Mouse (Mus musculus) embryonic facial prominence, embryonic 12.5 days (tissue): ENCODE results near the gene Ptpdc1. TPM values are rescaled to one million over a fixed set of nuclear protein-coding genes. Genes with fewer than 3 reads are reported as not detected.

Experiments used
- ATAC-seq: fragments of 200-750 bp; cut with Nextera tagmentation; 2 replicates; pipeline ENCODE4 v1.8.0; 2017; ENCODE audit not compliant: insufficient number of reproducible peaks, insufficient read depth, low FRiP score, low TSS enrichment
- H3K27ac ChIP-seq: fragments of 300-500 bp; sonication (generic); 2 replicates; pipeline ENCODE4 v1.5.1; 2016; ENCODE audit warnings: mild to moderate bottlenecking
- H3K27me3 ChIP-seq: fragments of 300-500 bp; sonication (generic); 2 replicates; pipeline ENCODE4 v1.6.1; 2016; ENCODE audit warnings: mild to moderate bottlenecking, moderate library complexity
- H3K36me3 ChIP-seq: fragments of 300-500 bp; sonication (generic); 2 replicates; pipeline ENCODE4 v1.6.1; 2016; ENCODE audit warnings: mild to moderate bottlenecking
- H3K4me1 ChIP-seq: fragments of 300-500 bp; sonication (generic); 2 replicates; pipeline ENCODE4 v1.6.1; 2016
- H3K4me2 ChIP-seq: fragments of 300-500 bp; sonication (generic); replicated peaks from 2 replicates; pipeline ENCODE4 v1.6.1; 2016; ENCODE audit warnings: mild to moderate bottlenecking, moderate library complexity
- H3K4me3 ChIP-seq: fragments of 300-500 bp; sonication (generic); 2 replicates; pipeline ENCODE4 v1.5.1; 2016; ENCODE audit warnings: mild to moderate bottlenecking
- H3K9ac ChIP-seq: fragments of 300-500 bp; sonication (generic); 2 replicates; pipeline ENCODE4 v1.6.1; 2016; ENCODE audit warnings: mild to moderate bottlenecking, moderate library complexity
- H3K9me3 ChIP-seq: fragments of 300-500 bp; sonication (generic); 2 replicates; pipeline ENCODE4 v1.6.1; 2016; ENCODE audit warnings: mild to moderate bottlenecking, moderate library complexity
- WGBS: fragments of 180-500 bp; shearing (Covaris S2); methylation state at CpG from one replicate; pipeline ENCODE4 v1.1.7; 2016; 5-methylcytosine and 5-hydroxymethylcytosine counted together
- polyA plus RNA-seq: library from polyadenylated mRNA; unstranded; fragments of >200 nt; fragmentation: Nextera tagmentation; extraction: Ambion mirVana; gene quantifications from 2 replicates; pipeline ENCODE4 v1.2.1, GENCODE M21; 2016

The Ptpdc1 gene
- polyA plus RNA-seq, 1 experiment from 2014 or later = 25.3 TPM

- Histone ChIP-seq H3K36me3 (peaks cover 34% of the 10 kb centered on the region), H3K4me3 (no peak overlapping the region), H3K4me1 (no peaks in the 10 kb centered on the region), H3K27me3 (no peaks in the 10 kb centered on the region), H3K27ac (no peak overlapping the region), H3K9ac (no peak overlapping the region), H3K4me2 (no peak overlapping the region), H3K9me3 (no peaks in the 10 kb centered on the region)
- ATAC-seq = no peak
- 64% methylated on average over 10 of the region's 10 CpGs for WGBS
Observed at GRCm38 (mm10) chr13:48582688-48583379, 42.6 kb downstream of the Ptpdc1 start.

GRCm38 (mm10) chr13:48578616-48579015 is 46.8 kb downstream of the Ptpdc1 start:
- WGBS = 73% methylated on average over 4 of the region's 4 CpGs
- ATAC-seq = no peak
- H3K27ac ChIP-seq = no peak overlapping the region
- H3K36me3 ChIP-seq = peaks cover 20% of the 10 kb centered on the region; the same call in 1 of the 2 replicates
- H3K4me3 ChIP-seq = no peak overlapping the region
- no peaks in the 10 kb centered on the region for H3K9me3 ChIP-seq
- H3K27me3 ChIP-seq = no peaks in the 10 kb centered on the region
- H3K9ac ChIP-seq = no peak overlapping the region
- H3K4me1 ChIP-seq = peaks cover 6% of the 10 kb centered on the region; the same call in 1 of the 2 replicates
- no peak overlapping the region for H3K4me2 ChIP-seq

- Histone ChIP-seq H3K9me3 (no peaks in the 10 kb centered on the region), H3K27me3 (no peaks in the 10 kb centered on the region), H3K36me3 (peaks cover 20% of the 10 kb centered on the region; the same call in 1 of the 2 replicates), H3K4me1 (peaks cover 6% of the 10 kb centered on the region; the same call in 1 of the 2 replicates), H3K4me3 (no peak overlapping the region), H3K9ac (no peak overlapping the region), H3K4me2 (no peak overlapping the region), H3K27ac (no peak overlapping the region)
- WGBS = 70% methylated on average over 11 of the region's 11 CpGs
- no peak for ATAC-seq
Observed at GRCm38 (mm10) chr13:48577836-48578235, 47.6 kb downstream of the Ptpdc1 start.

- no peak for ATAC-seq
- Histone ChIP-seq H3K4me2 (no peak overlapping the region), H3K9me3 (no peaks in the 10 kb centered on the region), H3K36me3 (peaks cover 13% of the 10 kb centered on the region; the same call in 1 of the 2 replicates), H3K27me3 (no peaks in the 10 kb centered on the region), H3K27ac (no peak overlapping the region), H3K4me1 (peaks cover 6% of the 10 kb centered on the region; the same call in 1 of the 2 replicates), H3K9ac (no peak overlapping the region; the same call in 1 of the 2 replicates), H3K4me3 (no peak overlapping the region)
- 69% methylated on average over 6 of the region's 6 CpGs for WGBS
Observed at GRCm38 (mm10) chr13:48577007-48577406, 48.5 kb downstream of the Ptpdc1 start.

- H3K4me3 ChIP-seq = no peak overlapping the region
- ATAC-seq = no peak
- no peaks in the 10 kb centered on the region for H3K27me3 ChIP-seq
- H3K9me3 ChIP-seq = no peaks in the 10 kb centered on the region
- 62% methylated on average over 6 of the region's 6 CpGs for WGBS
- H3K4me1 ChIP-seq = peaks cover 6% of the 10 kb centered on the region; the same call in 1 of the 2 replicates
- no peak overlapping the region for H3K9ac ChIP-seq
- no peak overlapping the region for H3K27ac ChIP-seq
- peaks cover 13% of the 10 kb centered on the region; the same call in 1 of the 2 replicates for H3K36me3 ChIP-seq
- no peak overlapping the region for H3K4me2 ChIP-seq
Observed at GRCm38 (mm10) chr13:48574718-48575117, 50.7 kb downstream of the Ptpdc1 start.

GRCm38 (mm10) chr13:48573525-48574355 is 51.7 kb downstream of the Ptpdc1 start:
- no peak for ATAC-seq
- WGBS = 49% methylated on average over 19 of the region's 19 CpGs
- Histone ChIP-seq H3K4me2 (no peak overlapping the region), H3K4me1 (peaks cover 6% of the 10 kb centered on the region; the same call in 1 of the 2 replicates), H3K27ac (no peak overlapping the region), H3K9me3 (no peaks in the 10 kb centered on the region), H3K36me3 (peaks cover 11% of the 10 kb centered on the region; the same call in 1 of the 2 replicates), H3K27me3 (no peaks in the 10 kb centered on the region), H3K9ac (no peak overlapping the region), H3K4me3 (no peak overlapping the region)

- Histone ChIP-seq H3K9ac (no peak overlapping the region), H3K36me3 (0 out of 2 replicates have a peak, but pooled peaks cover 1% of the 10 kb centered on the region), H3K4me2 (no peak overlapping the region), H3K27me3 (no peaks in the 10 kb centered on the region), H3K4me3 (no peak overlapping the region), H3K27ac (no peak overlapping the region), H3K9me3 (no peaks in the 10 kb centered on the region), H3K4me1 (peaks cover 6% of the 10 kb centered on the region; the same call in 1 of the 2 replicates)
- no peak for ATAC-seq
- 76% methylated on average over 1 of the region's 1 CpGs for WGBS
Observed at GRCm38 (mm10) chr13:48572127-48572526, 53.3 kb downstream of the Ptpdc1 start.

- Histone ChIP-seq H3K9me3 (no peaks in the 10 kb centered on the region), H3K4me1 (peaks cover 8% of the 10 kb centered on the region; the same call in 1 of the 2 replicates), H3K4me3 (no peak overlapping the region), H3K36me3 (no peaks in the 10 kb centered on the region), H3K27ac (no peak overlapping the region), H3K4me2 (no peak overlapping the region), H3K9ac (no peak overlapping the region), H3K27me3 (no peaks in the 10 kb centered on the region)
- no peak for ATAC-seq
- 66% methylated on average over 5 of the region's 5 CpGs for WGBS
Observed at GRCm38 (mm10) chr13:48571298-48571697, 54.2 kb downstream of the Ptpdc1 start.

- H3K4me2 ChIP-seq = no peak overlapping the region
- H3K4me1 ChIP-seq = peaks cover 9% of the 10 kb centered on the region; the same call in 1 of the 2 replicates
- ATAC-seq = no peak
- H3K9ac ChIP-seq = no peak overlapping the region
- no peaks in the 10 kb centered on the region for H3K27me3 ChIP-seq
- no peaks in the 10 kb centered on the region for H3K36me3 ChIP-seq
- WGBS = 85% methylated on average over 5 of the region's 5 CpGs
- H3K9me3 ChIP-seq = no peaks in the 10 kb centered on the region
- no peak overlapping the region for H3K4me3 ChIP-seq
- H3K27ac ChIP-seq = no peak overlapping the region
Observed at GRCm38 (mm10) chr13:48569576-48570132, 55.8 kb downstream of the Ptpdc1 start.

GRCm38 (mm10) chr13:48567646-48568045 is 57.8 kb downstream of the Ptpdc1 start:
- H3K9me3 ChIP-seq = no peaks in the 10 kb centered on the region
- no peak overlapping the region for H3K27ac ChIP-seq
- ATAC-seq = no peak
- WGBS = 86% methylated on average over 3 of the region's 3 CpGs
- peaks cover 7% of the 10 kb centered on the region; the same call in 1 of the 2 replicates for H3K4me1 ChIP-seq
- no peaks in the 10 kb centered on the region for H3K27me3 ChIP-seq
- no peak overlapping the region for H3K4me3 ChIP-seq
- no peak overlapping the region for H3K4me2 ChIP-seq
- no peaks in the 10 kb centered on the region for H3K36me3 ChIP-seq
- H3K9ac ChIP-seq = no peak overlapping the region

- Histone ChIP-seq H3K27me3 (no peaks in the 10 kb centered on the region), H3K9me3 (no peaks in the 10 kb centered on the region), H3K4me3 (no peak overlapping the region), H3K4me1 (peaks cover 7% of the 10 kb centered on the region; the same call in 1 of the 2 replicates), H3K4me2 (no peak overlapping the region; the same call in 1 of the 2 replicates), H3K27ac (peak overlapping the region; percentile 92), H3K9ac (no peak overlapping the region), H3K36me3 (no peaks in the 10 kb centered on the region)
- ATAC-seq = peak; percentile 77
- 15% methylated on average over 13 of the region's 13 CpGs for WGBS
Observed at GRCm38 (mm10) chr13:48566116-48566935, 59.1 kb downstream of the Ptpdc1 start.
